Mouse (Mus musculus) lung, postnatal 0 days (tissue): ENCODE data around the gene Mamdc4.

Source experiments
- CTCF ChIP-seq: IDR thresholded peaks from 2 replicates; pipeline ENCODE4 v1.5.1; 2016; ENCODE audit warnings: antibody characterized with exemption, mild to moderate bottlenecking
- EP300 ChIP-seq: IDR thresholded peaks from 2 replicates; pipeline ENCODE4 v1.6.1; 2016; ENCODE audit warnings: antibody characterized with exemption, mild to moderate bottlenecking, control low read depth

DNA sequence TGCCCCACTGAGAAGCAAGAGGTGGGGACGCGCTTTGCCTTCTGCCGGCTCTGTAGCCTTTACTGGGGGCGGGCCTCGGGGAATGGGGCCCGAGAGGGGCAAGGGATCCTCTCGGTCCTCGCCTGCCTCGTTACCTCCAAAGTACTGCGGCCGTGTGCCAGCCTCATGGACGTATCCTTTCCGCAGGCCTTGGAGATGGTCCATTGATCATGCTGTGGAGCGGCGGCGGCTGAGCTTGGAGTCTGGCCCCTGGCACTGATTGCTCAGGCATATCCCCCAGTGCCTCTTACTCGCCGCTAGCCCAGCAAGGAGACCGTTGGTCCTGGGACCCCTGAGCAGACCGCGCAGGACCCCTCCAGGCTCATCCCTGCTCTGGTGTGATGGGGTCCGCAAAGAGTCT is 41.8 kb upstream of the Mamdc4 start:
- no peak for TF ChIP-seq CTCF
- no peak for TF ChIP-seq EP300
